Mouse (Mus musculus) right cerebral cortex, postnatal 25 days (tissue): ENCODE results near the gene Dennd5b.
"Not testable (repeated sequence)": the region's sequence is repeated elsewhere in the genome, so short reads cannot be mapped to it uniquely, and the experiment has no call there.

ENCODE experiments used
- DNase-seq: peaks from one replicate; pipeline ENCODE4 v3.0.0; 2022

The Dennd5b gene

GRCm38 (mm10) chr6:149005009-149005408, 96.5 kb downstream of the Dennd5b start:
- no peak for DNase-seq

GRCm38 (mm10) chr6:148994327-148994999, 107.0 kb downstream of the Dennd5b start:
- DNase-seq: no peak

- no peak for DNase-seq
Measured at GRCm38 (mm10) chr6:148993117-148994077, 108.1 kb downstream of the Dennd5b start.

GRCm38 (mm10) chr6:148992373-148993116, 108.9 kb downstream of the Dennd5b start:
- DNase-seq: no peak

- DNase-seq: no peak
Measured at GRCm38 (mm10) chr6:148991660-148992372, 109.7 kb downstream of the Dennd5b start.

- not testable (repeated sequence) for DNase-seq
Measured at GRCm38 (mm10) chr6:148989792-148990491, 111.5 kb downstream of the Dennd5b start.

GRCm38 (mm10) chr6:148986003-148986402, 115.5 kb downstream of the Dennd5b start:
- no peak for DNase-seq

- no peak for DNase-seq
Measured at GRCm38 (mm10) chr6:148980495-148980894, 121.0 kb downstream of the Dennd5b start.

- DNase-seq: no peak
Measured at GRCm38 (mm10) chr6:148975096-148975495, 126.4 kb downstream of the Dennd5b start.

GRCm38 (mm10) chr6:148972891-148973290, 128.6 kb downstream of the Dennd5b start:
- no peak for DNase-seq

- no peak for DNase-seq
Measured at GRCm38 (mm10) chr6:148972059-148972848, 129.2 kb downstream of the Dennd5b start.

GRCm38 (mm10) chr6:148971385-148971940, 130.0 kb downstream of the Dennd5b start:
- DNase-seq: no peak

- DNase-seq: no peak
Measured at GRCm38 (mm10) chr6:148961285-148961684, 140.2 kb downstream of the Dennd5b start.

- no peak for DNase-seq
Measured at GRCm38 (mm10) chr6:148959540-148960238, 141.8 kb downstream of the Dennd5b start.

- DNase-seq: no peak
Measured at GRCm38 (mm10) chr6:148958712-148959111, 142.8 kb downstream of the Dennd5b start.

- no peak for DNase-seq
Measured at GRCm38 (mm10) chr6:148957046-148957445, 144.4 kb downstream of the Dennd5b start.

- no peak for DNase-seq
Measured at GRCm38 (mm10) chr6:148955641-148956420, 145.6 kb downstream of the Dennd5b start.

- DNase-seq: no peak
Measured at GRCm38 (mm10) chr6:148946881-148947405, 154.5 kb downstream of the Dennd5b start.

- DNase-seq: peak; percentile 94
Measured at GRCm38 (mm10) chr6:148946409-148946742, 155.1 kb downstream of the Dennd5b start, which contains the start of gene Sinhcaf. TSS of gene Sinhcaf (minus strand) at chr6:148946467.
